Mouse (Mus musculus) adrenal gland, postnatal 14 days (tissue): ENCODE results near the gene Mia2. TPM values are rescaled to one million over a fixed set of nuclear protein-coding genes. Genes with fewer than 3 reads are reported as not detected.
"Not testable (repeated sequence)": the region's sequence is repeated elsewhere in the genome, so short reads cannot be mapped to it uniquely, and the experiment has no call there.

ENCODE experiments used
- DNase-seq: peaks from one replicate; pipeline ENCODE4 v3.0.0; 2021; ENCODE audit warnings: mixed read lengths
- long read RNA-seq, 2 experiments: library from polyadenylated mRNA; stranded (forward); transcript quantifications; one replicate each; pipeline ENCODE4 v2.0.0; 2021
- total RNA-seq: library from RNA; stranded (reverse); gene quantifications from 2 replicates; pipeline ENCODE4 v1.2.3, GENCODE M21; 2021

The Mia2 gene
- 87.4 and 106 TPM in 2 replicates for total RNA-seq
- long read RNA-seq, experiment 1, full-length matches to known transcripts, result 84 of 126 reads
- long read RNA-seq, experiment 1, partial matches to known transcripts, result 8 of 126 reads
- long read RNA-seq, experiment 1, other reads (novel, unspliced or antisense), result 34 of 126 reads
- long read RNA-seq, experiment 2, full-length matches to known transcripts, result 56 of 76 reads
- long read RNA-seq, experiment 2, partial matches to known transcripts, result 5 of 76 reads
- long read RNA-seq, experiment 2, other reads (novel, unspliced or antisense), result 15 of 76 reads

- no peak for DNase-seq
These were observed at the start of gene Mia2 for GRCm38 (mm10) chr12:59095104-59096025. TSS of gene Mia2 (plus strand) at chr12:59095799.

- DNase-seq, result no peak
These were observed 43.1 kb upstream of the Mia2 start for GRCm38 (mm10) chr12:59052470-59052869.

GRCm38 (mm10) chr12:59053166-59053565 lies 42.4 kb upstream of the Mia2 start:
- DNase-seq, result no peak

- DNase-seq, result no peak
These were observed 41.6 kb upstream of the Mia2 start for GRCm38 (mm10) chr12:59053976-59054375.

- DNase-seq, result peak; percentile 21
These were observed 40.3 kb upstream of the Mia2 start for GRCm38 (mm10) chr12:59055196-59055850.

- DNase-seq, result no peak
These were observed 39.4 kb upstream of the Mia2 start for GRCm38 (mm10) chr12:59056222-59056621.

GRCm38 (mm10) chr12:59058242-59058641 lies 37.4 kb upstream of the Mia2 start:
- not testable (repeated sequence) for DNase-seq

GRCm38 (mm10) chr12:59060322-59060721 lies 35.3 kb upstream of the Mia2 start:
- DNase-seq, result no peak

GRCm38 (mm10) chr12:59060993-59061595 lies 34.5 kb upstream of the Mia2 start, which contains the start of gene Trappc6b:
TSS of gene Trappc6b (minus strand) at chr12:59061472.
- DNase-seq, result peak; percentile 91

GRCm38 (mm10) chr12:59064837-59065236 lies 30.8 kb upstream of the Mia2 start:
- no peak for DNase-seq

- DNase-seq, result no peak
These were observed 29.8 kb upstream of the Mia2 start for GRCm38 (mm10) chr12:59065776-59066175.

- DNase-seq, result peak; percentile 99
These were observed 29.0 kb upstream of the Mia2 start, which contains the start of gene Pnn for GRCm38 (mm10) chr12:59066448-59067077. TSS of gene Pnn (plus strand) at chr12:59066884.

GRCm38 (mm10) chr12:59067095-59067494 lies 28.5 kb upstream of the Mia2 start:
- peak; percentile 63 for DNase-seq

- DNase-seq, result no peak
These were observed 26.8 kb upstream of the Mia2 start for GRCm38 (mm10) chr12:59068791-59069190.

- DNase-seq, result no peak
These were observed 23.3 kb upstream of the Mia2 start for GRCm38 (mm10) chr12:59072286-59072685.

- DNase-seq, result no peak
These were observed 21.5 kb upstream of the Mia2 start for GRCm38 (mm10) chr12:59074052-59074451.

- DNase-seq, result no peak
These were observed 18.6 kb upstream of the Mia2 start for GRCm38 (mm10) chr12:59076996-59077395.

GRCm38 (mm10) chr12:59077883-59078282 lies 17.7 kb upstream of the Mia2 start:
- DNase-seq, result no peak

GRCm38 (mm10) chr12:59080461-59080860 lies 15.1 kb upstream of the Mia2 start:
- DNase-seq, result no peak

- no peak for DNase-seq
These were observed 11.2 kb upstream of the Mia2 start for GRCm38 (mm10) chr12:59084446-59084845.

- DNase-seq, result no peak
These were observed 9.4 kb upstream of the Mia2 start for GRCm38 (mm10) chr12:59086171-59086570.

GRCm38 (mm10) chr12:59093543-59093942 lies 2.1 kb upstream of the Mia2 start:
- no peak for DNase-seq
